Mouse (Mus musculus): ENCODE data around the gene Srsf10. TPM values are rescaled to one million over a fixed set of nuclear protein-coding genes. Genes with fewer than 3 reads are reported as not detected.

The Srsf10 gene
- polyA plus RNA-seq, 1 experiment from 2014 or later = 411 TPM

DNA sequence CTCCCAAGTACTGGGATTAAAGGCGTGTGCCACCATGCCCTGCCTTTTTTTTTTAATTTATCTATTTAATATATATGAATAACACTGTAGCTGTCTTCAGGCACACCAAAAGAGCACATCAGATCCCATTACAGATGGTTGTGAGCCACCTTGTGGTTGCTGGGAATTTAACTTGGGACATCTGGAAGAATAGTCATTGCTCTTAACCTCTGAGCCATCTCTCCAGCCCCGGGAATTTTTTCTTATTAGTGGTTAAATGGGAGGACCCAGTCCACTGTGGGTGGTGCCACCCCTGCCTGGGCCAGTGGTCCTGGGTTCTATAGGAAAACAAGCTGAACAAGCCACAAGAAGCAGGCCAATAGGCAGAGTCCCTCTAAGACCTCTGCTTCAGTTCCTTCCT lies 22.2 kb downstream of the Srsf10 start:
- WGBS = 69% methylated on average over 2 of the region's 2 CpGs
- Histone ChIP-seq H3K9me3 (no peaks in the 10 kb centered on the region), H3K4me3 (replicated peaks) (no peak overlapping the region), H3K4me2 (no peak overlapping the region), H3K9ac (no peak overlapping the region), H3K27me3 (no peaks in the 10 kb centered on the region), H3K36me3 (replicated peaks) (no peaks in the 10 kb centered on the region), H3K4me1 (peaks cover 32% of the 10 kb centered on the region), H3K27ac (no peak overlapping the region)
- ATAC-seq (ENCODE audit: low FRiP score) = no peak

DNA sequence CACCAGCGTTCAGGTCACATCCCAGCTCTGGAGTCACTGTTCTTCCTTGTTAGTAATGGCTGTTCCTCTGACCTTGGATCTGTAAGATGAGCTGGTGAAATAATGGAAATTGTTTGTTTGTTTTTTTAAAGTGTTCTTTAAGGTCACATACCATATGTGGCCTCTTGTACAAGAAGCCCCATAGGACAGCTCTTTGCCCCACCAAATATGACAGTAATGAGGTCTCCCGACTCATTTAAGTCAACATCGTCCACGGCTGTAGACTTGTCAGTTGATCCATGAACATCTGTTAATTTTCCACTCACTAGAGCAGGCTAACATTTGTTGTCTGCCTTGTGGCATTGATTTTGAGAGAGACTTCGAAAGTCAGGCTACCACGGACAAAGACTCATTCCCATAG lies 23.5 kb downstream of the Srsf10 start:
- 82% methylated on average over 6 of the region's 6 CpGs for WGBS

DNA sequence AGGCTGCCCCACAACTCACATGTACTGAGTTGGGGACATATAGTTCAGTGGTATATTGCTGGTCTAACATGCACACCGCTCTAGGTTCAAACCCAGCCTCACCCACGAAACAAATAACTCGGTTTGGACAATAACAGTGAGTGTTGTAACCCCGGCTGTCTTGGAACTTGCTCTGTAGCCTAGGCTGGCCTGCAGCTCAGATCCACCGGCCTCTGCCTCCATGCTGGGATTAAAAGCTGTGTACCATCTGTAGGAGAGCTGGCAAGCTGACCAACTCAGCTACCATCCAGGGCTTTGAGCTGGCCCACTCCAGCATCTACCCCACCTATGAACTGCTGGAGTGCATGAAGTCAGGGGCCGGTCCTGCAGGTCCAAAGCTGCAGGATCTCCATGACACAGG lies 24.5 kb downstream of the Srsf10 start:
- Histone ChIP-seq H3K9ac (no peak overlapping the region), H3K4me1 (peaks cover 20% of the 10 kb centered on the region), H3K27ac (no peak overlapping the region), H3K36me3 (replicated peaks) (no peaks in the 10 kb centered on the region), H3K4me3 (replicated peaks) (no peak overlapping the region), H3K4me2 (no peak overlapping the region), H3K27me3 (no peaks in the 10 kb centered on the region), H3K9me3 (no peaks in the 10 kb centered on the region)
- ATAC-seq (ENCODE audit: low FRiP score) = no peak
- WGBS = 92% methylated on average over 6 of the region's 6 CpGs

More for the DNA sequence above, 23.5 kb downstream of the Srsf10 start:
- no peaks in the 10 kb centered on the region for H3K27me3 ChIP-seq
- no peak overlapping the region for H3K4me3 ChIP-seq (replicated peaks)
- peaks cover 30% of the 10 kb centered on the region for H3K4me1 ChIP-seq
- ATAC-seq (ENCODE audit: low FRiP score) = no peak
- no peak overlapping the region for H3K9ac ChIP-seq
- no peaks in the 10 kb centered on the region for H3K36me3 ChIP-seq (replicated peaks)
- no peak overlapping the region for H3K27ac ChIP-seq
- no peaks in the 10 kb centered on the region for H3K9me3 ChIP-seq
- no peak overlapping the region for H3K4me2 ChIP-seq

DNA sequence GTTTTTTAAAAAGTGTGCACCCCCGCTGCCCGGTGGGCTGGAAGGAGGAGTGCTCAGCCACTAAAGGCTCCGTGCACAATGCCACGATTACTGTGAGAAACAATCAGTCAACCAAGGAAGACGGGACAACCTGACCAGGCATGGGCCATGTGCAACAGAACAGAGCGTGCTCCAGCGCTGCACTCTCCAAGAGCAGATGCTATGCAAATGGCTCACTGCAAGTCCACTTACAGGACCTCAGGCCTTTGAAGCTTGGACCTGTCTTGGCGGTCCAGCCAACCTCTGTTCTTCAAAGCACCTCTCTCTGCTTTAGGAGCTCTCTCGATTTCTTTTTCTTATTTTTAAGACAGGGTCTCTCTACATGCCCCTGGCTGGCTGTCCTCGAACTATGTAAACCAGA lies 25.0 kb downstream of the Srsf10 start:
- no peak overlapping the region for H3K4me2 ChIP-seq
- H3K27ac ChIP-seq = no peak overlapping the region
- WGBS = 89% methylated on average over 10 of the region's 10 CpGs
- peaks cover 16% of the 10 kb centered on the region for H3K4me1 ChIP-seq
- H3K4me3 ChIP-seq (replicated peaks) = no peak overlapping the region
- no peaks in the 10 kb centered on the region for H3K36me3 ChIP-seq (replicated peaks)
- H3K9ac ChIP-seq = no peak overlapping the region
- H3K9me3 ChIP-seq = no peaks in the 10 kb centered on the region
- no peaks in the 10 kb centered on the region for H3K27me3 ChIP-seq
- no peak for ATAC-seq (ENCODE audit: low FRiP score)

DNA sequence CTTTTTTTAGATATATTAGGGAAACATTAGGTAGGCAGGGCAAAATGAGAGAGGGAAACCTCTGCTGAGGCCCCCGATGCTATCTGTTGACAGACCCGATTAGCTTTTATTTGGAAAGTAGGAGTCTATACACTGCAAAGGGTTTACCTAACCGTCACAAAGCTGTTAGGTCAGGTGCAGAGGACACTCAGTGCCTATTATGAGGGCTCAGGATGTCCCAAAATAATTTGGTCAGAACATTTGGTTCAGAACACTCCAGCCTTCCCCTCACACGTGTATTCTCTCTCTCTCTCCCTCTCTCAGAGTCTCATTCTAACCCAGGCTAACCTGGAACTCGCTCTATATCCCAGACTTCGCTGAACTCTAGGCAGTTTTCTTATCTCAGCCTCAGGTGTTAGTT lies 26.5 kb downstream of the Srsf10 start:
- no peak overlapping the region for H3K27ac ChIP-seq
- H3K9ac ChIP-seq = no peak overlapping the region
- ATAC-seq (ENCODE audit: low FRiP score) = no peak
- H3K9me3 ChIP-seq = no peaks in the 10 kb centered on the region
- H3K4me1 ChIP-seq = peaks cover 1% of the 10 kb centered on the region
- no peak overlapping the region for H3K4me2 ChIP-seq
- H3K36me3 ChIP-seq (replicated peaks) = no peaks in the 10 kb centered on the region
- 80% methylated on average over 6 of the region's 6 CpGs for WGBS
- no peak overlapping the region for H3K4me3 ChIP-seq (replicated peaks)
- no peaks in the 10 kb centered on the region for H3K27me3 ChIP-seq

DNA sequence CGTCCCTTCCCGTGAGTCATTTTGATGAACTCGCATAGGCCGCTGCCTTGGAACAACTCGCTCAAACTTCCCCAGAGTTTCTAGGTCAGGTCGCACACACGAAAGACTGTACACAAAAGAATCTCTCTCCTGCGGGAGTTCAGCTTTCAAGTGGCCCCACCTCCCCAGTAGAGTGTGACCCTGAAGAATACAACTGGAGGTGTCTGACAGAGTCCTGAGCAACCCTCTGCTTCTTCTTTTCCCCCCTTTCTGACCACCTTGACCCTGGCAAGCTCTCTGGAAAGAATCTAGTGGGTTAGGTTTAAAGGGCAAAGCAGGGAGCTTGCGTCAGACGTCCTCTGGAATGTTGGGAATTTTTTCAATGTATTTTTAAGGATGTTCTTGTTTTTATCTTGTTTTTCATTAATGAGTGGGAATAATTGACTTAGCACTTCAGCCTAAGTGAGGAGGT lies 27.9 kb downstream of the Srsf10 start:
- H3K9me3 ChIP-seq = no peaks in the 10 kb centered on the region
- no peaks in the 10 kb centered on the region for H3K27me3 ChIP-seq
- no peaks in the 10 kb centered on the region for H3K36me3 ChIP-seq (replicated peaks)
- WGBS = 46% methylated on average over 10 of the region's 10 CpGs
- no peak overlapping the region for H3K9ac ChIP-seq
- no peak overlapping the region for H3K27ac ChIP-seq
- no peak overlapping the region for H3K4me2 ChIP-seq
- no peak overlapping the region for H3K4me3 ChIP-seq (replicated peaks)
- no peaks in the 10 kb centered on the region for H3K4me1 ChIP-seq
- ATAC-seq (ENCODE audit: low FRiP score) = no peak

DNA sequence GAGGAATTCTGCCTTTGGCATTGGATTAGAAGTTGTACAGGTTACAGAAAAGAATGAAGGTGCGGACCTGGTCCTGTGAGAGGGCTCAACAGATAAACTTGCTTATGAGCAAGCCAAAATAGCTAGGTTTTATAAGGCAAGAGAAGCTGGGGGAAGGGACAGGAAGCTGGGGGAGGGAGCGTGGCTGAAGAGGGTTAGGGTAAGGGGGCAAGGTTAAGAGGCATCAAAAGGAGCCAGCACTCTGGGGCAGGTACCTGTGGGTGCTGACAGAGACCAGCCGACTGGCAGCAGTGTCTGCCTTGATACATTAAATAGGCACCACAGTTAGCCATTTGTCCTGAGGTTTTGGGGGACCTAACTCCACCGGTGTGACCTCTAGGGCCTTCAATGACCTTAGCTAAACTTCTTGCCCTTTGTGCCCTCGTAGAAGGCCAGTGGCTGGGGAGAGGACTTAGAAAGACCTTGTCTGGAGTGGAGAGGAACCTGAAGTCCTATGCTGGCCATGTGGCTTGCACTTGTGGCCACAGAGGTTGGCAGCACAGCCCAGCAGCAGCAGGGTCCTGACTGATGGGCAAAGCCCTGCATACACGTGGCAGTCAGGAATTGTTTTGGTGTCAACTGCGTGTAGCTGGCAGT lies 28.5 kb downstream of the Srsf10 start:
- no peaks in the 10 kb centered on the region for H3K9me3 ChIP-seq
- H3K4me2 ChIP-seq = no peak overlapping the region
- no peak overlapping the region for H3K27ac ChIP-seq
- WGBS = 65% methylated on average over 7 of the region's 7 CpGs
- no peaks in the 10 kb centered on the region for H3K27me3 ChIP-seq
- no peak overlapping the region for H3K9ac ChIP-seq
- no peaks in the 10 kb centered on the region for H3K4me1 ChIP-seq
- H3K4me3 ChIP-seq (replicated peaks) = no peak overlapping the region
- no peak for ATAC-seq (ENCODE audit: low FRiP score)
- no peaks in the 10 kb centered on the region for H3K36me3 ChIP-seq (replicated peaks)

DNA sequence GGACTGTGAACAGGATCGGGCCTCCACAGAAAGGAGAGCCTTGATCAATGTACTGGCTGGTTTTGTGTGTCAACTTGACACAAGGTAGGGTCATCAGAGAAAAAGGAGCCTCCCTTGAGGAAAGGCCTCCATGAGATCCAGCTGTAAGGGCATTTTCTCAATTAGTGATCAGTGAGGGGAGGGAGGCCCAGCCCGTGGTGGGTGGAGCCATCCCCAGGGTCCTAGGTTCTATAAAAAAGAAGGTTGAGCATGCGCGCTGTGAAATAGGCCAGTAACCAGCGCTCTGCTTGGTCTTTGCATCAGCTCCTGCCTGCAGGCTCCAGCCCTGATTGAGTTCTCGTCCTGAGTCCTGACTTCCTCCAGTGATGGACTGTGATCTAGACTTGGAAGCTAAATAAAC lies 29.0 kb downstream of the Srsf10 start:
- H3K9me3 ChIP-seq = no peaks in the 10 kb centered on the region
- H3K4me2 ChIP-seq = no peak overlapping the region
- no peak overlapping the region for H3K4me3 ChIP-seq (replicated peaks)
- no peak overlapping the region for H3K9ac ChIP-seq
- 59% methylated on average over 6 of the region's 6 CpGs for WGBS
- H3K36me3 ChIP-seq (replicated peaks) = no peaks in the 10 kb centered on the region
- no peaks in the 10 kb centered on the region for H3K27me3 ChIP-seq
- H3K27ac ChIP-seq = no peak overlapping the region
- no peaks in the 10 kb centered on the region for H3K4me1 ChIP-seq
- ATAC-seq (ENCODE audit: low FRiP score) = no peak

DNA sequence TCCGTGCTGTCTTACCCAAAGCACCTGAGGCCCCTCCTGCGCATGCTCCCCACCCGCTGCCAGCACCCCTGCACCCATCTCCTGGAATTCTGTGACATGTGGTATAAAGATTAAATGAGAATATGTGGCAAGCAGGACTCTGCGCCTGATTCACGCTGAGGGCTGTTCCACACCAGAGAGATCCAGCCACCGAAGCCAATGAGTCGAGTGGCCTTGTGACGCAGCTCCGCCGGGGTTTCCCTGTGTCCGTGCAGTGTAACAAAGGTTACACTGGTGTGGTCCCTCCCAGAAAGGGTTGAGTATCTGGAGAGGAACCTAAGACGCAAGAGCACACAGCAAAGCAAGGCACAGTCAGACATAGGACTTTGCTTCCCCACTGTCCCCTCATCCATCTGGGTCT lies 30.1 kb downstream of the Srsf10 start:
- Histone ChIP-seq H3K9ac (no peak overlapping the region; the same call in 1 of the 2 replicates), H3K27ac (no peak overlapping the region), H3K4me3 (replicated peaks) (no peak overlapping the region), H3K9me3 (no peaks in the 10 kb centered on the region), H3K27me3 (no peaks in the 10 kb centered on the region), H3K4me2 (no peak overlapping the region), H3K4me1 (no peaks in the 10 kb centered on the region), H3K36me3 (replicated peaks) (no peaks in the 10 kb centered on the region)
- 94% methylated on average over 12 of the region's 12 CpGs for WGBS
- no peak for ATAC-seq (ENCODE audit: low FRiP score)

DNA sequence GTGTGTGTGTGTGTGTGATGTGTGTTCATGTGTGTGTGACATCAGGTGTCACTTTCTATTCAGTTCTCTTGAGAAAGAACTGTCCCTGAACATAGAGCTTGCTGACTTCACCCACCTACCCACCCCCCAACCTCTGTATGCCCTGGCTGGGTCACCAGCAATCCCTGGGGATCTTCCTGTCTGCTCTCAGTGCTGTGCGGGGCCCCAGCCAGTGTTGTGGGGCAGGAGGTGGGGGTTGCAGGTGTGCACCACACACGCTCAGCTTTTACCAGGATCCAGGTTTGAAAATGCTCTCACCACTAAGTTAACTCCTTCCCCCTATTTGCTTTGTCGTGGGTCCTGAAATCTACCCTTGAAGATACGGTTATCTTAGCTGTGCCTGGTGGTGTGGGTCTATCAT lies 30.6 kb downstream of the Srsf10 start:
- WGBS = 91% methylated on average over 4 of the region's 4 CpGs
- H3K36me3 ChIP-seq (replicated peaks) = no peaks in the 10 kb centered on the region
- no peak overlapping the region for H3K9ac ChIP-seq
- no peak for ATAC-seq (ENCODE audit: low FRiP score)
- no peaks in the 10 kb centered on the region for H3K27me3 ChIP-seq
- H3K4me3 ChIP-seq (replicated peaks) = no peak overlapping the region
- H3K4me2 ChIP-seq = no peak overlapping the region
- no peaks in the 10 kb centered on the region for H3K4me1 ChIP-seq
- no peak overlapping the region for H3K27ac ChIP-seq
- H3K9me3 ChIP-seq = no peaks in the 10 kb centered on the region

DNA sequence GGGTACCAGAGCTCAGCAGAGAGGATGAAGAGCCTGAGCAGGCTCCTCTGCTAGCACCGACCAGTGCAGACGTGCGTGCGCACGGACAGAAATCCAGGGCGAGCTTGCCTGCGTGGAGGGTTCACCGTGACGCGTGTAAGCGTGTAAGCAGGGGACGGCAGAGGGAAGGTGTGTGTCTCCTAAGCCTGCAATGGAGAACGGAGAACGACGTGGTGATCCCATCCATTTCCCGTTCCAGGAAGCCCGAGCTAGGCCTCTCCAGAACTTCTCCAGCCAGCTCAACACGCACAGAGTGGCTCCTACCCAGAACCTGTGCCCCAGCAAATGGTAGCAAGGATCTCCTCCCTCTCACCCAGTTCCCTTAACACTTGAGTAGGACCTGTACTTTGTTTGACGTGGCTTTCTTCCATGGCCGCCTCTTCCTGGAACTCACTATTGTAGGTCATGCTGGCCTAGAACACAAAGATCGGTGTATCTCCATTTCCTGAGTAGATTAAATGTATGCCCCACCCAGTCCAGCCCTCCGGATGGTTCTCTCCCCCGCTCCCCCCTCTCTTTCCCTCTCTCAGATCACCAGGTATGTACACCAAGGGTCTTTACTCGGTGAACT lies 33.0 kb downstream of the Srsf10 start:
- no peaks in the 10 kb centered on the region for H3K36me3 ChIP-seq (replicated peaks)
- no peak for ATAC-seq (ENCODE audit: low FRiP score)
- H3K4me3 ChIP-seq (replicated peaks) = no peak overlapping the region
- no peaks in the 10 kb centered on the region for H3K4me1 ChIP-seq
- H3K4me2 ChIP-seq = no peak overlapping the region
- no peaks in the 10 kb centered on the region for H3K9me3 ChIP-seq
- no peaks in the 10 kb centered on the region for H3K27me3 ChIP-seq
- H3K27ac ChIP-seq = no peak overlapping the region
- H3K9ac ChIP-seq = no peak overlapping the region
- 94% methylated on average over 24 of the region's 24 CpGs for WGBS

DNA sequence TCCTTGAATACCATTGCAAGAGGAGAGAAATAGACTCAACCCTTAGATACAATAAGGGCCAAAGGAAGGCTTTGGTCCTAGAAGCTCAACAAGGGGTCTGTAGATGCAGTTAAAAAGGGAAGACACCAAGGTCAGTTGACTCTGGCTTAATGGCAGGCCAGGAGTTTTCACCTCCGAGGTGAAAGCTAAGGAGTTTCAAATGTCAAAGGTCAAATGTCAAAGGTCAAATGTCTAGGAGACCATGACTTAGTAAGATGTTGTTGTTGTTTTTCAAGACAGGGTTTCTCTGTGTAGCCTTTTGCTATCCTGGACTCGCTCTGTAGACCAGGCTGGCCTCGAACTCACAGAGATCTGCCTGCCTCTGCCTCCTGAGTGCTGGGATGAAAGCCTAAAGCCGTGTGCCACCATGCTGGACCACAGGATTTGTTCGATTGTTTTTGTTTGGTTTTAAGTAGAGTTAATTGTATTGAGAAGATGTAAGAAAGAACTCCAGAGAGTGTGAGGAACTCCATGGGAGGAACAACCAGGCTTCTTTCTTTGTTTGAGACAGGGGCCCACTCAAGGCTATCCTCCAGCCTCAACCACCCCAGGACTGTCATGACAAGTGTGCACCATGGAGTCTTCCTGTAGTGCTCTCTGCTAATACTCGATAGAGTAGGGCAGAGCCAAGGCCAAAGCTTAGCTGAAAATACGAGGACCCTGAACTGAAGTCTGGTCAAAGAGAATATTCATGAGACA lies 33.8 kb downstream of the Srsf10 start:
- H3K4me3 ChIP-seq (replicated peaks) = no peak overlapping the region
- H3K4me1 ChIP-seq = no peaks in the 10 kb centered on the region
- H3K27me3 ChIP-seq = no peaks in the 10 kb centered on the region
- 88% methylated on average over 7 of the region's 7 CpGs for WGBS
- H3K4me2 ChIP-seq = no peak overlapping the region
- no peaks in the 10 kb centered on the region for H3K36me3 ChIP-seq (replicated peaks)
- no peaks in the 10 kb centered on the region for H3K9me3 ChIP-seq
- ATAC-seq (ENCODE audit: low FRiP score) = no peak
- H3K27ac ChIP-seq = no peak overlapping the region
- H3K9ac ChIP-seq = no peak overlapping the region

DNA sequence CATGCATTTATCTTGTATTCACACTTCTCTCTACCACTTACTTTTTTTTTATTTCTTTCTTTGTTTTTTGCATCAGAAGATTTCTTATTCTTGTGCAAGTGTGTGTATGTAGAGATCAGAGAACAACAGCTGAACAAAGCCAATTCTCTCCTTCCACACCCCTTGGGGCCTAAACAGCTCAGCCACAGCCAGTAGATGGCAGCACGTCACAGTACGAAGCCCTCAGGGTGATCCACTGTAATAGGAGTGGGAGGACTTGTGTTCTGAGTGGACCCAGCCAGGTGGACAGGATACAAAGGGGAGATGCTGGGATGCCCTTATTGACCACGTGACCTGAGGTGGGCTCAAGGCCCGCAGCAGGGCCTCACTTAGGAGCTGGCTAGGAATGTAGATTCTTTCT lies 34.3 kb downstream of the Srsf10 start:
- WGBS = 6% methylated on average over 4 of the region's 4 CpGs

More for the DNA sequence above, 34.3 kb downstream of the Srsf10 start:
- H3K9me3 ChIP-seq = no peaks in the 10 kb centered on the region
- H3K4me3 ChIP-seq (replicated peaks) = no peak overlapping the region
- no peak overlapping the region for H3K9ac ChIP-seq
- H3K27ac ChIP-seq = no peak overlapping the region
- H3K36me3 ChIP-seq (replicated peaks) = no peaks in the 10 kb centered on the region
- peak; percentile 83 for ATAC-seq (ENCODE audit: low FRiP score)
- H3K4me2 ChIP-seq = no peak overlapping the region
- H3K4me1 ChIP-seq = no peaks in the 10 kb centered on the region; the same call in 1 of the 2 replicates
- no peaks in the 10 kb centered on the region for H3K27me3 ChIP-seq
